Mouse (Mus musculus) heart, embryonic 16.5 days (tissue): ENCODE data around the gene Fam129a. TPM values are rescaled to one million over a fixed set of nuclear protein-coding genes. Genes with fewer than 3 reads are reported as not detected.

Experiments used
- ATAC-seq: fragments of 200-750 bp; cut with Nextera tagmentation; replicated peaks from 2 replicates; pipeline ENCODE4 v1.8.0; 2017; ENCODE audit warnings: moderate number of reproducible peaks; ENCODE audit not compliant: insufficient read depth, low FRiP score; ENCODE audit errors: extremely low read depth
- H3K27ac ChIP-seq: fragments of 300-500 bp; sonication (generic); 2 replicates; pipeline ENCODE4 v1.5.1; 2014; ENCODE audit warnings: mild to moderate bottlenecking, low read length, control low read depth, moderate library complexity
- H3K27me3 ChIP-seq: fragments of 300-500 bp; sonication (generic); 2 replicates; pipeline ENCODE4 v1.6.1; 2014; ENCODE audit warnings: low read length, mixed read lengths; ENCODE audit not compliant: control insufficient read depth, insufficient read depth
- H3K36me3 ChIP-seq: fragments of 300-500 bp; sonication (generic); 2 replicates; pipeline ENCODE4 v1.6.1; 2014; ENCODE audit not compliant: control insufficient read depth, insufficient read depth
- H3K4me1 ChIP-seq: fragments of 300-500 bp; sonication (generic); 2 replicates; pipeline ENCODE4 v1.6.1; 2014; ENCODE audit warnings: low read length, mixed read lengths; ENCODE audit not compliant: control insufficient read depth, insufficient read depth
- H3K4me2 ChIP-seq: fragments of 300-500 bp; sonication (generic); 2 replicates; pipeline ENCODE4 v1.6.1; 2014; ENCODE audit warnings: low read depth, mild to moderate bottlenecking, control low read depth, low read length
- H3K4me3 ChIP-seq: fragments of 300-500 bp; sonication (generic); 2 replicates; pipeline ENCODE4 v1.5.1; 2014; ENCODE audit warnings: mild to moderate bottlenecking, control low read depth, low read length
- H3K9ac ChIP-seq: fragments of 300-500 bp; sonication (generic); 2 replicates; pipeline ENCODE4 v1.6.1; 2014; ENCODE audit warnings: low read length, control low read depth
- H3K9me3 ChIP-seq: fragments of 300-500 bp; sonication (generic); replicated peaks from 2 replicates; pipeline ENCODE4 v1.6.1; 2016; ENCODE audit warnings: low read length; ENCODE audit not compliant: control insufficient read depth
- WGBS: fragments of 180-500 bp; shearing (Covaris S2); extraction: QIAGEN DNeasy Blood & Tissue Kit; methylation state at CpG from one replicate; pipeline ENCODE4 v1.1.7; 2014; 5-methylcytosine and 5-hydroxymethylcytosine counted together
- polyA plus RNA-seq: library from polyadenylated mRNA; unstranded; fragments of >200 nt; fragmentation: Nextera tagmentation; extraction: Ambion mirVana; gene quantifications from 2 replicates; pipeline ENCODE4 v1.2.1, GENCODE M21; 2015

Fam129a gene
- 11.9 and 13.7 TPM in 2 replicates for polyA plus RNA-seq

- Histone ChIP-seq H3K4me3 (peak within 1 kb of the TSS; percentile 79), H3K4me1 (peaks cover 13% of the 10 kb centered on the region), H3K27ac (no peak within 1 kb of the TSS), H3K27me3 (no peaks in the 10 kb centered on the region), H3K36me3 (no peaks in the 10 kb centered on the region), H3K9ac (peak within 1 kb of the TSS; percentile 86), H3K9me3 (no peaks in the 10 kb centered on the region), H3K4me2 (peak within 1 kb of the TSS; percentile 99)
- peak; percentile 71 for ATAC-seq
- WGBS: 4% methylated on average over 46 of the region's 46 CpGs
Observed at GRCm38 (mm10) chr1:151570981-151571837, at the start of gene Fam129a. Gene Fam129a, plus strand, starts transcription at chr1:151571186.

- Histone ChIP-seq H3K4me1 (no peaks in the 10 kb centered on the region), H3K27ac (no peak overlapping the region), H3K4me2 (no peak overlapping the region), H3K9ac (no peak overlapping the region), H3K9me3 (peaks cover 4% of the 10 kb centered on the region; the same call in 1 of the 2 replicates), H3K4me3 (no peak overlapping the region), H3K36me3 (no peaks in the 10 kb centered on the region), H3K27me3 (no peaks in the 10 kb centered on the region)
- ATAC-seq: no peak
- WGBS: 88% methylated on average over 3 of the region's 3 CpGs
Observed at GRCm38 (mm10) chr1:151526701-151527100, 44.3 kb upstream of the Fam129a start.

GRCm38 (mm10) chr1:151543796-151544477 is 27.0 kb upstream of the Fam129a start:
- ATAC-seq: no peak
- no peaks in the 10 kb centered on the region for H3K9me3 ChIP-seq
- H3K27ac ChIP-seq: no peak overlapping the region
- no peak overlapping the region for H3K9ac ChIP-seq
- no peaks in the 10 kb centered on the region; the same call in 1 of the 2 replicates for H3K4me1 ChIP-seq
- H3K36me3 ChIP-seq: no peaks in the 10 kb centered on the region
- no peak overlapping the region for H3K4me3 ChIP-seq
- no peak overlapping the region for H3K4me2 ChIP-seq
- 73% methylated on average over 6 of the region's 6 CpGs for WGBS
- H3K27me3 ChIP-seq: no peaks in the 10 kb centered on the region

- H3K27me3 ChIP-seq: no peaks in the 10 kb centered on the region
- no peak overlapping the region for H3K27ac ChIP-seq
- H3K4me1 ChIP-seq: no peaks in the 10 kb centered on the region; the same call in 1 of the 2 replicates
- no peak for ATAC-seq
- H3K9me3 ChIP-seq: no peaks in the 10 kb centered on the region
- no peaks in the 10 kb centered on the region for H3K36me3 ChIP-seq
- H3K4me3 ChIP-seq: no peak overlapping the region
- 79% methylated on average over 3 of the region's 3 CpGs for WGBS
- no peak overlapping the region for H3K9ac ChIP-seq
- H3K4me2 ChIP-seq: no peak overlapping the region
Observed at GRCm38 (mm10) chr1:151544581-151544980, 26.4 kb upstream of the Fam129a start.

GRCm38 (mm10) chr1:151545571-151545970 is 25.4 kb upstream of the Fam129a start:
- Histone ChIP-seq H3K4me2 (no peak overlapping the region), H3K9me3 (no peaks in the 10 kb centered on the region), H3K27ac (no peak overlapping the region), H3K36me3 (no peaks in the 10 kb centered on the region), H3K9ac (no peak overlapping the region), H3K4me3 (no peak overlapping the region), H3K4me1 (no peaks in the 10 kb centered on the region; the same call in 1 of the 2 replicates), H3K27me3 (no peaks in the 10 kb centered on the region)
- WGBS: 75% methylated on average over 7 of the region's 7 CpGs
- ATAC-seq: no peak

GRCm38 (mm10) chr1:151548896-151549610 is 21.9 kb upstream of the Fam129a start:
- H3K27ac ChIP-seq: no peak overlapping the region
- H3K9ac ChIP-seq: no peak overlapping the region
- no peak for ATAC-seq
- H3K4me1 ChIP-seq: no peaks in the 10 kb centered on the region; the same call in 1 of the 2 replicates
- WGBS: 60% methylated on average over 8 of the region's 8 CpGs
- H3K27me3 ChIP-seq: no peaks in the 10 kb centered on the region
- H3K9me3 ChIP-seq: no peaks in the 10 kb centered on the region
- H3K4me2 ChIP-seq: no peak overlapping the region
- H3K36me3 ChIP-seq: no peaks in the 10 kb centered on the region
- no peak overlapping the region for H3K4me3 ChIP-seq

- no peak for ATAC-seq
- Histone ChIP-seq H3K27me3 (no peaks in the 10 kb centered on the region), H3K4me1 (no peaks in the 10 kb centered on the region; the same call in 1 of the 2 replicates), H3K4me2 (no peak overlapping the region), H3K9ac (no peak overlapping the region), H3K27ac (no peak overlapping the region), H3K4me3 (no peak overlapping the region), H3K9me3 (no peaks in the 10 kb centered on the region), H3K36me3 (no peaks in the 10 kb centered on the region)
- WGBS: 71% methylated on average over 7 of the region's 7 CpGs
Observed at GRCm38 (mm10) chr1:151549794-151550193, 21.2 kb upstream of the Fam129a start.

GRCm38 (mm10) chr1:151550587-151551479 is 20.2 kb upstream of the Fam129a start:
- Histone ChIP-seq H3K4me3 (no peak overlapping the region), H3K9me3 (no peaks in the 10 kb centered on the region), H3K27me3 (no peaks in the 10 kb centered on the region), H3K36me3 (no peaks in the 10 kb centered on the region), H3K4me1 (no peaks in the 10 kb centered on the region; the same call in 1 of the 2 replicates), H3K9ac (no peak overlapping the region), H3K4me2 (no peak overlapping the region), H3K27ac (no peak overlapping the region)
- ATAC-seq: no peak
- WGBS: 55% methylated on average over 19 of the region's 19 CpGs
